Mouse (Mus musculus) gastrocnemius, postnatal 25 days (tissue): ENCODE measurements at regions not wholly inside any gene's neighbourhood (a gene's known extent, or its start where the extent isn't known, plus 50 kb on each side); places are given as distances from the start of the nearest gene placed in this dataset.

Source experiments
- DNase-seq: peaks from one replicate; pipeline ENCODE4 v3.0.0; 2022

GRCm38 (mm10) chr16:74984207-74984606, 572.6 kb upstream of the Robo2 start:
- DNase-seq, result no peak

- DNase-seq, result no peak
Measured at GRCm38 (mm10) chr16:74966099-74966498, 554.5 kb upstream of the Robo2 start.

- no peak for DNase-seq
Measured at GRCm38 (mm10) chr16:74929739-74930138, 518.1 kb upstream of the Robo2 start.

GRCm38 (mm10) chr16:74900835-74901234, 489.2 kb upstream of the Robo2 start:
- peak; percentile 7 for DNase-seq

GRCm38 (mm10) chr16:74887724-74888123, 476.1 kb upstream of the Robo2 start:
- DNase-seq, result no peak

- DNase-seq, result no peak
Measured at GRCm38 (mm10) chr16:74878603-74879002, 467.0 kb upstream of the Robo2 start.

GRCm38 (mm10) chr16:74873756-74874155, 462.1 kb upstream of the Robo2 start:
- no peak for DNase-seq

- DNase-seq, result no peak
Measured at GRCm38 (mm10) chr16:74857752-74858151, 446.1 kb upstream of the Robo2 start.

- DNase-seq, result no peak
Measured at GRCm38 (mm10) chr16:74840006-74840405, 428.4 kb upstream of the Robo2 start.

GRCm38 (mm10) chr16:74814386-74814785, 402.8 kb upstream of the Robo2 start:
- DNase-seq, result no peak

- no peak for DNase-seq
Measured at GRCm38 (mm10) chr16:74809154-74809825, 397.7 kb upstream of the Robo2 start.

- DNase-seq, result no peak
Measured at GRCm38 (mm10) chr16:74806775-74807174, 395.1 kb upstream of the Robo2 start.

- DNase-seq, result no peak
Measured at GRCm38 (mm10) chr16:74801296-74801695, 389.7 kb upstream of the Robo2 start.

- no peak for DNase-seq
Measured at GRCm38 (mm10) chr16:74796303-74796653, 384.7 kb upstream of the Robo2 start.

GRCm38 (mm10) chr16:74795360-74796302, 384.0 kb upstream of the Robo2 start:
- DNase-seq, result no peak

GRCm38 (mm10) chr16:74785365-74786119, 373.9 kb upstream of the Robo2 start:
- no peak for DNase-seq

- DNase-seq, result no peak
Measured at GRCm38 (mm10) chr16:74780388-74780787, 368.8 kb upstream of the Robo2 start.

- DNase-seq, result no peak
Measured at GRCm38 (mm10) chr16:74768264-74768663, 356.6 kb upstream of the Robo2 start.

GRCm38 (mm10) chr16:74756720-74757345, 345.2 kb upstream of the Robo2 start:
- no peak for DNase-seq

GRCm38 (mm10) chr16:74750900-74751299, 339.3 kb upstream of the Robo2 start:
- no peak for DNase-seq

- DNase-seq, result no peak
Measured at GRCm38 (mm10) chr16:74749006-74749405, 337.4 kb upstream of the Robo2 start.

- no peak for DNase-seq
Measured at GRCm38 (mm10) chr16:74743512-74743911, 331.9 kb upstream of the Robo2 start.
